Mouse (Mus musculus): ENCODE measurements around the gene Phf11b. TPM values are rescaled to one million over a fixed set of nuclear protein-coding genes. Genes with fewer than 3 reads are reported as not detected.
"Not testable (repeated sequence)": the region's sequence is repeated elsewhere in the genome, so short reads cannot be mapped to it uniquely, and the experiment has no call there.

Phf11b gene
- under 1 TPM in 1 of 2 experiments, not detected in 1; 0.39 TPM for total RNA-seq (2021)

DNA sequence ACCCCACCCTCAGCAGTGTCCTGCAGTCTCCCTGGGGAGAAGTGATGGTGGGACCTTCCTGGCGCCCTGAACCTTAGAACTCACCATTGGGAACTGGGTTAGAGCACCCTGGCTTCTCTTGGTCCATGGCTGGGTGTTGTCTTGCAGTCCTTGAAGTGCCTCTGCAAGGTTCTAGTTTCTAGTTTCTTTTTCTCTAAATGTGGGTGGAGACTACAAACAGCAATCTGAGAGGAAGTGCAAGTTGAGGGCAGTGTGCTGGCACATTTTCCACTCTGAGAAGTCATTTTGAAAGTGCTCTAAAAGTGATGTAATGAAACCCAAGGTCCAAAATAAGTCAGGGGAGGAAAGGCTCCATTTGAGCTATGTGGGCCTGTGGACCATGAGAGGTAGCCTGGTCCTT, at the start of gene Phf11b:
Gene Phf11b, minus strand, starts transcription at position 163 of the 400 bp plus-strand sequence.
- DNase-seq (ENCODE audit: low spot score in 2 of 2); intact Hi-C loops (cut with DNase I): not testable (repeated sequence)

DNA sequence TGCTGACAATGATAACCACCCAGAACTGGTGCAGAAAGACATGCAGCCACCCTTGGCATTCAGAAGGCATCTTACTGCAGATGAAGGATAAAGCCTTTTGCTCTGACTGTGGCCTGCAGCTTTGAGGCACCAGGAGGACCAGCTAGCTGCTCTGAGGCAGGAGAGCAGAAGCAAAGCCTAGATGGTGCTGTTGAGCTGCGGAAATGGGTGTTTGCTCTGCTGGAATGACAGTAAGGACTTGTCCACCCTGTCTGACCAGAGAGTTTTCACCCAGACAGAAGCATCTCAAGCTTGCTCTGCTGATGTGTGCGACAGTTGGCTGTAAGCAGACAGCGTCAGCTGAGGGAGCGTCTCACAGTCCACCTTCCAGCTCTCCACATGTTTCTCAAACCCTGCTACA, 49.0 kb upstream of the Phf11b start:
- DNase-seq (ENCODE audit: low spot score in 2 of 2): peak; percentile 18 to 38
- intact Hi-C loops (cut with DNase I): not testable (repeated sequence)

DNA sequence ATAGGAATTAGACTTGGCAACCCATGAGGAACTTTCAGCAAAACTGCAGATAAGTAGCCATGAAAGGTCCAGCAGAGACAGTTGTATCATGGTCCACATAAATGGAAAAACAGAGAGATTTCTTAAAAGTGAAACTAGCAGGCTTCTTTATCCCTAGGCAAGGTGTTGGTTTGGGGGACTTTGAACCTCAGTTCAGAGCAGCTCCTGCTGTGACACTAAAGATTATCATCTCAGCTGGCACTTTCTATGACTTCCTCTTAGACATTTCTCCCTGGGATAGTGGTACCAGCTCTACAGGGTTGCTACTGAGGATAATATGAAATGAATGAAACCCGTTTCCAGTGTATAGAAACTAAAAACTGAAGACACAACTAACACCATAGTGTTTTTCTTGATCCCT, 48.4 kb upstream of the Phf11b start:
- intact Hi-C loops (cut with DNase I): loop anchor here (5.0 kb wide), 1 partner anchor 168 kb away; no protein-coding TSS in a partner anchor
- DNase-seq (ENCODE audit: low spot score in 2 of 2): no peak

DNA sequence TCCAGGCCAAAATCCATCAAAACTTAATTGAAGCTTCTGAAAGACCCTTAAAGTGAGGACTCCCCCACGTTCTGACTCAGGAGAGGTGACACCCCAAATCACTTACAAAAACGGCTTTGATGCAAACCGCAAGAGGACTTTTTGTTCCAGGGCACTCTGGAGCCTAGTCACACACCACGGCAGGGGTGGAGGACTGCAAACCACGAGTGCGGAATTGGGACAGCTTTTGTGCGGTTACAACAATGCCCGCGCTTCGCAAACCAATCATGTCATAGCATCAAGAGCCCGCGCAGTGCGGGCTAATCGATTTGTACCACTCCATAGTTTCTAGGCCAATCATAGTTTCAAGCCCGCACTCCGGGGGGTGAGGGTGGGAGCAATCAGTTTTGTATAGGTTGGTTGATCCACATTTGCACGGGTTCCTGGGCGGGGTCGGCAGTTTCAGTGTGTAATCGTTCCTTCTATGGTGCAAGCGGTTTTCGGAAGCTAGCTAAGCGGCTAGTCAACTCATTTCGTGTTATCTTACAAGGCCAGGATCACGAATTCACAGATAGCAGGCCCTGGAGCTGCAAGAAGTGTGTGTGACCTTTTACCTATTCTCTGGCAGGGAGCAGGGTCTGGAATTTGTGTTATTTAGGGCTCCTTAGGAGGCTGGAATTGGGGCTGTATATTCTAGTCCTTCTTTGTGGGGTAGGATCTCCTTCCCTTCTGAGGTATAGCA, 29.4 kb upstream of the Phf11b start:
- intact Hi-C loops (cut with DNase I): no loop called here
- no peak for DNase-seq (ENCODE audit: low spot score in 2 of 2)

DNA sequence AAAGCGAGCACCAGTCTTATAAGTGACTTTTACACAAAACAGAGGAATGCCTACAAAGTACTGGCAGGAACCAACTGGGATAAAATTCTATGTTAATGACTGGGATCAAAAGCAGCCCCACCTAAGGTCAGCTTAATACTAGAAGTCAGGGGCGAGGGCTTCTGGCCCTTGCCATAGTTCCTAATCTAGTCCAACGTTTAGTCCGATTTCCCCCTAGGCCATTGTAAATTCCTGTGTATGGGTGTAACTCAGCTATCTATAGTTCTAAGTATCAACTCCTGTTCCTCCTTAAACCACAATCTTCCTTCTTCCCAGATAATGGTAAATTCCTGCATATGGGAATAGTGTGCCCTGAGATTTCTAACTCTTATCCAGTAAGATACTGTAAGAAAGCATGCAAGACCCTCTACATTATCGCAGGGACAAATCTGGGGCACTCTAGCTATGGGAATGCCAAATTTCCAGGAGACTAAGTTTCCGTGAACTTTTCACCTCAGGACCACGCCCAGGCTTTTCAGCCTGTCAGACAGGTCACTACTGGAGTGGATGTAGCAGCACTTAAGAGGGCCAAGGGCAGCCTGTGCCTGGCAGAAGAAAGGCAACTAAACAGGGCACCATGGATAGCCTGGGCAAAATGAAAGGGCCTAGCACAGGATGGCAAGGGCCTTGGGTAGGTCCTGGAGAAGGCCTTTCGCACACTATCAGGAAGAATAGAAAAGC, 25.4 kb upstream of the Phf11b start:
- no peak for DNase-seq (ENCODE audit: low spot score in 2 of 2)
- intact Hi-C loops (cut with DNase I): no loop called here

DNA sequence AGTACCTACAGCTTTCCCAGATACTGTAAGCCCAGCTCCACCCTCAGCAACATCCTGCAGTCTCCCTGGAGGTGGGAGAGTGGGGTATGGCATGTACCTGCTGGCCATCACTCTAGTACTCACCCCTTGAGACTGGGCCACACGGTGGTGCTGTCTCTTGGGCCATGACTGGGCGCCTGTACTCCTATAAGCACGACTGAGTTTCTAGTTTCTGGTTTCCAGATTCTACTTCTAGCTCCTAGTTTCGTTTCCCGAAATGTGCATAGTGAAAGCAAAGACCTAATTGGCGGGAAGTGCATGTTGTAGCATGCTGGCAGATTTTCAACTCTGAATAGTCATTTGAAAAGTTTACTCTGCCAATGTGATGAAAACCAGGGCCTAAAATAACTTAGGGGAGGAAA, 24.1 kb upstream of the Phf11b start, which contains the start of gene Phf11d:
Gene Phf11d, minus strand, starts transcription at position 227 of the 401 bp plus-strand sequence.
- intact Hi-C loops (cut with DNase I): no loop called here
- DNase-seq (ENCODE audit: low spot score in 2 of 2): no peak

DNA sequence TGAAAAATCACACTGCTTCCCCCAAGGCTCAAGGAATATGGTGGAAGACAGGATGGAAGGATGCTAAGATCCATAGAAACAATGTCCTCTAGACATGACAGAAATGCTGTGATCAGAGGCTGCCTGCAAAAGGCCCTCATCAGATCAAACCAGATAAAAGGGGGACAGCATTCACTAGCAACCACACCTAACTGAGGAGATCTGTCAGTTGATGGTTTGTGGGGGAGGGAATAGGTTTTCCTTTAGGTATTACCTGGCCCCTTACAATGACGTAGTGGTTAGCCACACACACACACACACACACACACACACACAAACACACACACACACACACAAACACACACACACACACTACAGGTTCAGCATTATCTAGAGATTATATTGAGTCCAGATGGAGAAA, 1.6 kb downstream of the Phf11b start:
- intact Hi-C loops (cut with DNase I): loop anchor here (10.0 kb wide), 1 partner anchor 215 kb away; no protein-coding TSS in a partner anchor
- no peak for DNase-seq (ENCODE audit: low spot score in 2 of 2)

DNA sequence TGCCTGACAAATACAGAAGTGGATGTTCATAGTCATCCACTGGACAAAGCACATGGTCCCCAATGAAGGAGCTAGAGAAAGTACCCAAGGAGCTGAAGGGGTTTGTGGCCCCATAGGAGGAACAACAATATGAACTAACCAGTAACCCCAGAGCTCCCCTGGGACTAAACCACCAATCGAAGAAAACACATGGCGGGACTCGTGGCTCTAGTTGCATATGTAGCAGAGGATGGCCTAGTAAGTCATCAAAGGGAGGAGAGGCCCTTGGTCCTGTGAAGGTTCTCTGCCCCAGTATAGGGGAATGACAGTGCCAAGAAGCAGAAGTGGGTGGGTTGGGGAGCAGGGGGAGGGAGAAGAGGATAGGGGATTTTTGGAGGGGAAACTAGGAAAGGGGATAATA, 5.1 kb downstream of the Phf11b start:
- intact Hi-C loops (cut with DNase I): loop anchor here (10.0 kb wide), 1 partner anchor 219 kb away; no protein-coding TSS in a partner anchor
- DNase-seq (ENCODE audit: low spot score in 2 of 2): not testable (repeated sequence)

GRCm38 (mm10) chr14:59330499-59330898, 10.7 kb downstream of the Phf11b start:
- peak; percentile 8 to 14 for DNase-seq (ENCODE audit: low spot score in 2 of 2)
- intact Hi-C loops (cut with DNase I): loop anchor here (10.0 kb wide), 1 partner anchor 224 kb away; no protein-coding TSS in a partner anchor

- intact Hi-C loops (cut with DNase I); DNase-seq (ENCODE audit: low spot score in 2 of 2): not testable (repeated sequence)
Observed at GRCm38 (mm10) chr14:59319970-59320369, 21.2 kb downstream of the Phf11b start.

GRCm38 (mm10) chr14:59319036-59319435, 22.1 kb downstream of the Phf11b start:
- DNase-seq (ENCODE audit: low spot score in 2 of 2); intact Hi-C loops (cut with DNase I): not testable (repeated sequence)

DNA sequence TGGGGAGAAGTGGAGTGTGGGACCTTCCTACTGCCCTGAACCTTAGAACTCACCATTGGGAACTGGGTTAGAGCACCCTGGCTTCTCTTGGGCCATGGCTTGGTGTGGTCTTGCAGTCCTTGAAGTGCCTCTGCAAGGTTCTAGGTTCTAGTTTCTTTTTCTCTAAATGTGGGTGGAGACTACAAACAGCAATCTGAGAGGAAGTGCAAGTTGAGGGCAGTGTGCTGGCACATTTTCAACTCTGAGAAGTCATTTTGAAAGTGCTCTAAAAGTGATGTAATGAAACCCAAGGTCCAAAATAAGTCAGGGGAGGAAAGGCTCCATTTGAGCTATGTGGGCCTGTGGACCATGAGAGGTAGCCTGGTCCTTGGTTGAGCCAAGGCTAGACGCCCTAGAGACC, 43.8 kb downstream of the Phf11b start, which contains the start of gene Phf11a:
Gene Phf11a, minus strand, starts transcription at position 132 of the 400 bp plus-strand sequence.
- intact Hi-C loops (cut with DNase I): not testable (repeated sequence)

GRCm38 (mm10) chr14:59291769-59292168, 49.4 kb downstream of the Phf11b start:
- not testable (repeated sequence) for DNase-seq (ENCODE audit: low spot score in 2 of 2)

More for the DNA sequence above, 43.8 kb downstream of the Phf11b start, which contains the start of gene Phf11a:
- not testable (repeated sequence) for DNase-seq (ENCODE audit: low spot score in 2 of 2)

DNA sequence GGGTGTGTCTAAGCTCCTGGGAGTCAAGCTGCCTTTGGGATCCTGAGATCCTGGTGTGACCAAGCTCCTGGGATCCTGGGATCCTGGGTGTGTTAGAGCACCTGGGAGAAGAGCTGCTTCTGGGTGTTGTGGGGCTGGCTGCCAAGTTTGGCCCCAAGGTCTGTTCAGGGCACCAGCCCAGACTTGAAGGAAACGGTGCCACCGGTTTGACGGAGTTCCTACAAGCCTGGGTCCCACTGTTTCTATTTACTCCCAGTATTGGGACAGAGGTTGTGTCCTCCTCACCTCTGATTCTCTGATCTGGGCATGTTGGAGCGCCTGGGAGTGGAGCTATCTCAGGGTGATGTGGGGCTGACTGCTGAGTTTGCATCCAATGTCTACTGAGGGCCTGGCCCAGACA, 66.2 kb downstream of the Phf11b start:
- DNase-seq (ENCODE audit: low spot score in 2 of 2); intact Hi-C loops (cut with DNase I): not testable (repeated sequence)

More at GRCm38 (mm10) chr14:59291769-59292168, 49.4 kb downstream of the Phf11b start:
- intact Hi-C loops (cut with DNase I): not testable (repeated sequence)

Other genes with a start within 250 kb of the Phf11b start
- not detected for gene 1700129C05Rik, start 198.5 kb downstream of the Phf11b start, total RNA-seq (2021)
- not detected for gene Gm5142, start 162.6 kb downstream of the Phf11b start, total RNA-seq (2021)
- 10 to 100 TPM; 29.2 to 29.3 TPM for gene Rcbtb1, start 140.1 kb downstream of the Phf11b start, total RNA-seq (2021)
- not detected for gene Gm6904, start 81.1 kb downstream of the Phf11b start, total RNA-seq (2021)
- gene Phf11a, start 43.8 kb downstream of the Phf11b start, total RNA-seq (2021): not detected
- gene Phf11d, start 24.1 kb upstream of the Phf11b start, total RNA-seq (2021): under 1 TPM; 0.25 to 0.59 TPM
- under 1 TPM; 0.17 to 0.61 TPM for gene Phf11c, start 54.0 kb upstream of the Phf11b start, total RNA-seq (2021)
- gene Setdb2, start 99.5 kb upstream of the Phf11b start, total RNA-seq (2021): 1 to 10 TPM; 6.3 to 6.8 TPM
- 10 to 100 TPM; 19.9 to 24.2 TPM for gene Cab39l, start 99.6 kb upstream of the Phf11b start, total RNA-seq (2021)

Data from left cerebral cortex, postnatal 36 days (tissue).